Mouse (Mus musculus) C2C12 (cell line): Measurements from ENCODE around the gene Adam17.
A peak's percentile ranks its signal among the peaks of the same experiment; 100 is the strongest.

Experiments
- CEBPB ChIP-seq: IDR thresholded peaks from one replicate; pipeline ENCODE4 v1.6.1; 2011; ENCODE audit warnings: low read depth, mild to moderate bottlenecking, control low read depth, moderate library complexity
- CTCF ChIP-seq: IDR thresholded peaks from one replicate; pipeline ENCODE4 v1.5.1; 2011; ENCODE audit not compliant: control insufficient read depth, insufficient read depth, insufficient read length
- MAX ChIP-seq: IDR thresholded peaks from one replicate; pipeline ENCODE4 v1.6.1; 2011; ENCODE audit warnings: mild to moderate bottlenecking, control low read depth
- MYOG ChIP-seq: IDR thresholded peaks from one replicate; pipeline ENCODE4 v1.6.1; 2011; ENCODE audit not compliant: control insufficient read depth, insufficient read length; ENCODE audit errors: extremely low read depth
- USF1 ChIP-seq: IDR thresholded peaks from one replicate; pipeline ENCODE4 v1.6.1; 2011; ENCODE audit warnings: low read depth, mild to moderate bottlenecking, control low read depth, moderate library complexity

GRCm38 (mm10) chr12:21286243-21286622 is 87.2 kb downstream of the Adam17 start, which contains the start of gene Itgb1bp1:
- no peak for TF ChIP-seq CTCF
- TF ChIP-seq MYOG = no peak
- no peak for TF ChIP-seq CEBPB
- TF ChIP-seq USF1 = no peak
- TF ChIP-seq MAX = peak; percentile 48
